Mouse (Mus musculus) liver, embryonic 14.5 days (tissue): ENCODE measurements around the gene Sidt2.

Experiments
- CTCF ChIP-seq: IDR thresholded peaks from 2 replicates; pipeline ENCODE4 v1.5.1; 2016; ENCODE audit warnings: antibody characterized with exemption, low read depth, control low read depth
- EP300 ChIP-seq: IDR thresholded peaks from 2 replicates; pipeline ENCODE4 v1.6.1; 2016; ENCODE audit warnings: antibody characterized with exemption, low read depth

- TF ChIP-seq EP300 (no peak), CTCF (no peak)
These were observed 16.0 kb downstream of the Sidt2 start for GRCm38 (mm10) chr9:45938952-45939637.
